Mouse (Mus musculus): ENCODE measurements around the gene Rpl7a.
A peak's percentile ranks its signal among the peaks of the same experiment; 100 is the strongest.

Rpl7a gene

DNA sequence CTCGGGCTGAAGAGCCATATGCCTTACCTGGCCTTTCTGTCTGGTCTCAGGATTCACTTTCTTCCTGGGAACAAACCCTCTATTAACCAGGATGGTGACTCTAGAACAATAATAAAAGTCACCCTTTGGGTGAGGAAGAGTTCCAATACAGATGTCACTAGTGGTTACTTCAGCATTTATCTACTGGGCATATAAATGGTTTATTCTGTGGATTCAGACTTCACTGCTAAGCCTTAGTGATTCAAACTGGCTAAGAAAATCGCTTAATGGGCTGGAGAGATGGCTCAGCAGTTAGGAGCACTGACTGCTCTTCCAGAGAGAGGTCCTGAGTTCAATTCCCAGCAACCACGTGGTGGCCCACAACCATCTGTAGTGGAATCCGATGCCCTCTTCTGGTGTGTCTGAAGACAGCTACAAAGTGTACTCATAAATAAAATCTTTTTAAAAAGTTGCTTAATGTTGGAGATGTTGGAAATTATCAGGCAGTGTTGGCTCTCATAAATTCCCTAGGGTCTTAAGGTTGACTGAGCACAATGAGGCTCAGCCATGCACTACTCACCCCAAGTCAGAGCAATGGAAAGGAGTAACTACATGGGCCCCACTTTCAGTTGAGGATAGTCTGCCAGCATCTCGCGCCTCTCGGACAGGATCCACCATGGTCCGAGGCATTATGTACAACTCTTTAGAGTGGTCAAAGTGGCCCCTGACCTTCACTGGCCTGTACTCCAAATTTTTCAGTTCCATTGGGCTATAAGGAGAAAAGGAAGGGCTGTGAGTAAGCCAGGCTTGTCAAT, 3.8 kb downstream of the Rpl7a start:
- DNase-seq (ENCODE audit: low spot score in 2 of 2): no peak

DNA sequence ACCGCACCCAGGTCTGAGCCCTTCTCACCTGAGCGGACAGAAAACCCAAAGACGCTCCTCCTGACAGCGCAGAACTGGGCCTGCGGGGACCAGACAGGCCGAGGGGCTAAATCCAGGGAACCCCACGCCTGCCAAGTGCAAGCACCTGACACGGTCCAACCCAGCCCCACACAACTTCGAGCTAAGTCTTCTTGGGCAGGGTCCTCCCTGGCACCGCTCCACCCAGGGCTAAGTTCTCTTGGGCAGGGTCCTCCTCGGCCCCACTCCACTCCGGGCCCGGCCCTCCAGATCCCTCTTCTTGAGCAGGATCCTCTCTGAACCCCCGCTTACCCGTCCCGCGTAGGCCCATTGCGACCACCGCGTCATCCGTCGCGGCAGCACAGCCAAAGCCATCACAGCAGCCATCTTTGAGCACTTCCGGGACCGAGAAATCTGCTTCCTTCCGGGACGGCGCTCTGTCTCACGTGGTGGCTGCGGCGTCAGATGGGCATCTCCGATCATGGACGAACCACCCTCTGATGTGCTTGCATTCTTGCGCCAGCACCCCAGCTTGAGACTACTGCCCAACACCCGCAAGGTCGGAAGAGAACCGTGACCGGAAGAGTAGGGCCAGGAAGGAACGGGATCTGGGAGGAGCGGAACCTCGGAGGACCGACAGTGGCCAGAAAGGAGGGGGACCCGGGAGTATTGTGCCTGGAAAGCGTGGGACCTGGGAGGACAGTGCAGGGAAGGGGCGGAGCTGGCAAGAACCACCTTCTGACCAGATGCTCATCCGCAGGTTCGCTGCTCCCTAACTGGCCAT, 5.6 kb downstream of the Rpl7a start, which contains the start of the genes Surf2 and Surf1:
Gene Surf2 (plus strand): TSS at position 441 of the 802 bp plus-strand sequence.
Gene Surf1 (minus strand): TSS at position 604 of the 802 bp plus-strand sequence.
- DNase-seq (ENCODE audit: low spot score in 2 of 2): peak; percentile 88 to 89

DNA sequence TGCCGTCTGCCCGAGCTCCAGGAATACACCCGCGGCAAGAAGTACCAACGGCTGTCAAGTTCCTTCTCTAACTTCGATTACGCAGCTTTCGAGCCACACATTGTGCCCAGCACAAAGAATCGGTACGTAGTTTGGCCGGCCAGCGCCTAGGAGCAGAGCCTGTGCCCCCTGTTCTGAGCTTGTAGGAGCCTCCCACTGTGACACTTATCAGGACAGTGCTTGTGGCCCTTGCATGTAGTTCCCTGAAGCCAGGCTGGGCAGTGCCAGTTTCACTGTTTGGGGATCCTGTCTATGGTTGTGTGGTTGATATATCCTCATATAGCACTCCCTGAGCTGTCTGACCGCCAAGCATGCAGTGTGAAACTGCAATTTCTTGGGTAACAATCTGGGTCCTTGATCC, 6.2 kb downstream of the Rpl7a start:
- no peak for DNase-seq (ENCODE audit: low spot score in 2 of 2)

DNA sequence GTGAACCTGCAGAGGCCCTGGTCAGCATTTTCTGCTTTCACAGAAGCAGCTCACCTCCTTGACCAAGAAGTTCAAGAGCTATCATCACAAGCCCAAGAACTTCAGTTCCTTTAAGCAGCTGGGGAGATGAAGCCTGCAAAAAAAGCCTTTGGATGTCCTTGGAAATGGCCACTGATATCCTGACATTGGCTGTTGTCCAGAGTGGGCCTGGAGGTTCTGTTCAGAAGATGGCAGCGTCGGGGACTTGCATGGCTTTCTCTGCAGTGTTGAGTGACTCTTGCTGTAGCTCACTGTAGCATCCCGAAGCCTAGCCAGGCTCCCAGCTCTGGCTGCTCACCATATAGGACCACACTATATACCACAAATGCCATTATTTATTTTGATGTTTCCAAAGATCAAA, 9.1 kb downstream of the Rpl7a start:
- no peak for DNase-seq (ENCODE audit: low spot score in 2 of 2)

DNA sequence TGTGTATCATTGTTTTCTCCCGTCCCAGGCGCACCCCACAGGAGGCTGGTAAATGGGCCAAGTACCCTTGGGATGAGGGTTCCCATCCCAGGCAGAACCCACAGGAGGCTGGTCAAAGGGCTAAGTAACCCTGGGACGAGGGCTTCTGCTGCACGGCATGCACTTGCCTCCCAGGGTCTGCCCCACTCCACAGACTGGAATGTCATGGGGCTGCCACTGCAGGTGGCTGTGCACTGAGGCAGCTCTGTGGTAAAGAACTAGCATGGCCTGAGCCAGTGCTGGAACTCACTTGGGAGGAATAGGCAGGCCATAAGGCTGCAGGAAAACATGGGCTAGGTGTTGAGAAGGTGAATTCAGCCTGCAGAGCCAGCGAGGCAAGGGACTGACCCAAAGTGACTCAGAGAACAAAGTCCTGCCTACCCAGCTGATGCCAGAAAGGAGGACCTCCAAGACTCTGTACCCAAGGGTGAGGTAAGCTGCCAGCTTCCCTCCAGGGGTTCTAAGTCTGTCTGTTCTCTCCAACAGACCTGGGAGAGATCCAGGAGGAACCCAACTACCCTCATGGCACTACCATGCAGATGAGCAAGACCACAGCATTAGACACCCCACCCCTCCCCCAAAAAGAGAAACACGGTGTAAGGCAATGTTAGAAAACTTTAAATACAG, 9.8 kb downstream of the Rpl7a start:
- no peak for DNase-seq (ENCODE audit: low spot score in 2 of 2)

DNA sequence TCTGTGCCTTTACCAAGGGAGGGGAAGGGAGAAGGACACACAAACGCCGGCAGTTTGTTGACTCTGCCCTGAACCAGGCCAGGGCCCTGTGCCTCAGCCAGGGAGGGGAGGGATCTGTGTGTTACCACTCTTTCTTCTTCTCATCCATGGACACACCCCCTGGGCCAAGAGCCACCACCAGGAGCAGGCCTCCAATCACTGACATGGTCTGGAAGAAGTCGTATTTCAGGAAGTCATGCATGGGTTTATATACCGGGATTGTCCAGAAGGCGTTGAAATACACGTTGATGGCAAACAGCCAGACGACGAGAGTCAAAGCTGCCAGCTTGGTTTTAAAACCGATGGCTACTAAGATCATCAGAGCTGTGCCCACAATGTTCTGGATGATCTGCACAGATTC, 11.2 kb downstream of the Rpl7a start:
- DNase-seq (ENCODE audit: low spot score in 2 of 2): no peak

DNA sequence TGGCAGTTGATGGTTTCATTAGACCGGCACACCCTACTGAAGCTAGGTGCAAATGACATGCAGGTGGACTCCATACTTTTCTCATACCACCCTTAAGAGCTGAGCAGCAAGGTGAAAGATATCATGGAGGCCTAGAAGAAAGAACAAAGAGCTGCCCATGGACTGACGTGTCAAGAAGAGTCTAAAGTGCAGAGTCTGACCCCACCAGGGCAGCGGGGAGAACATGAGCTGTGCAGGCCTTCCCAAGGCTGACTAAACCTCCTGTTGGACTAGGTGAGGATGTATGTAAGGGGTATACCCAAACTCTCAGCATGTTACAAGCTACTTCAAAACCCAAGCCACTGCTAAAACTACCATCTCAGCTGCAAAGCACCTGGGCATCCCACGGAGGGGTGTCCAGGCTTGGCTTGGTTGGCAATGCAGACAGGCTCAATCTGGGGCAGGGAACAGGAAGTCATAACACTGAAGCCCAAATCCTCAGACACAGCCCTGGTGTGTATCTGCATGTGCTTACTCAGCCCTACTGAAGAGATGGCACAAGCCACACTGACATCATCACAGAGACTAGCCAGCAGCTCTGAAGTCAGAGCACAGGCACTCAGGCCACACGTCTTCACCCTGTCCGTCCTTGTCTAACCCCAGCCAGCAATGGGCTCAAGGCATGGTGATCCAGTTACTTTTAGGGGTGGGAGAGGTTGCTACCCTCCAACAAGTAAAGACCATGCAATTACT, 17.3 kb downstream of the Rpl7a start:
- DNase-seq (ENCODE audit: low spot score in 2 of 2): no peak

DNA sequence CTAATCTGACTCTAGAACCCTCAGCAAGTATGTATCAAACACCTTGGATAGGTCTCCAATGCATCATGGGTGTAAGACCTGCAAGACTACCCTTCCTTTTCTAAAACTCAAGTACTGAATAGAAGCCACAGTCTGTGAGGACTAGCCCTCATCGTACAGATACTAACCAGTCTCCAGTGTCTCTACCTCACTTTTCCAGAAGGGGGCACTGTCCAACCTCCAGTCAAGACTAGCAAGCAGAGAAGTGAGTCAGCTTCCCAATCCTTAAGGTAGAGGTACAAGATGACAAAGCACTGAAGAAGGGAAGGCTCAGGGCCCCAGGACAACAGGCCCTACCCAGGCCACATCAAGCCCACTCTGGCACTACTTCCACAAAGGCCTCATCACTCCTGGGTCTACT, 19.8 kb downstream of the Rpl7a start:
- peak; percentile 79 to 82 for DNase-seq (ENCODE audit: low spot score in 2 of 2)

DNA sequence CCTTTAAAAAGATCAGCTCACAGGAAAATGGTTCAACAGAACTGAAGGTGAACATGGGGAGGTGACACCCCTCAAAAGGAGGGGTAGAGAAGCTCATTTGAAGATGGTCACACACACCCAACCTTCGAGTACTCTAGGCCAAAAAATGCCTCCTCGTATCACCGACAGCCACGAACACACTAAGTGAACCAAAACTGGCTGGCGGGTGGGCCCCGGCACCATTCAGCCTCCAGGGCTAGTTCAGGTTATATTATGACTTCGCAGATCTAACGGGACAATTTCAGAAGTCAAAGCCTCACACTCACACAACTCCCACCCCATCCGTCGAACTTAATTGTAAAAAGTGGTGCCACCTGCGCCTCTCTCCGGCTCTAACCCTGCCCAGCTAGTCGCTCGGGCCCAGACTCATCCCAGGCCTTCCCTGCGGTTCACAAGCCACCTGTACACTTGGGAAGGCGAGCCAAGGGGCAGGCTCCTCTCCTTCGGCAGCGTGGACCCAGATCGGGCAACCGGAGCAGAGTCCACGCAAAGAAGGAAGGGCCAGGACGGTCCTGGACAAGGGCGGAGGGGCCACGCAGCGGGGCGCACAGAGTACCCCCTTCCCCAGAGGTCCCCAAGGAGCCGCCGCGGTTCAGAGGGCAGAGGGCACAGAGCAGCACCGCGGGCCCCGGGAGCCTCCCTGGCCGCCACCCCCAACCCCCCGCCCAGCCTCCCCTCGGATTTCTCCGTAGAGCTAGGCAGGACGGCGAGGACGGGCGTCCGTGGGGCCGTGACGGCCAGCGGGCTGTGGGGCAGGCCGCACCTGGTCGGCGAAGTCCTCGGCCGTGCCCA, 22.1 kb downstream of the Rpl7a start:
- no peak for DNase-seq (ENCODE audit: low spot score in 2 of 2)

DNA sequence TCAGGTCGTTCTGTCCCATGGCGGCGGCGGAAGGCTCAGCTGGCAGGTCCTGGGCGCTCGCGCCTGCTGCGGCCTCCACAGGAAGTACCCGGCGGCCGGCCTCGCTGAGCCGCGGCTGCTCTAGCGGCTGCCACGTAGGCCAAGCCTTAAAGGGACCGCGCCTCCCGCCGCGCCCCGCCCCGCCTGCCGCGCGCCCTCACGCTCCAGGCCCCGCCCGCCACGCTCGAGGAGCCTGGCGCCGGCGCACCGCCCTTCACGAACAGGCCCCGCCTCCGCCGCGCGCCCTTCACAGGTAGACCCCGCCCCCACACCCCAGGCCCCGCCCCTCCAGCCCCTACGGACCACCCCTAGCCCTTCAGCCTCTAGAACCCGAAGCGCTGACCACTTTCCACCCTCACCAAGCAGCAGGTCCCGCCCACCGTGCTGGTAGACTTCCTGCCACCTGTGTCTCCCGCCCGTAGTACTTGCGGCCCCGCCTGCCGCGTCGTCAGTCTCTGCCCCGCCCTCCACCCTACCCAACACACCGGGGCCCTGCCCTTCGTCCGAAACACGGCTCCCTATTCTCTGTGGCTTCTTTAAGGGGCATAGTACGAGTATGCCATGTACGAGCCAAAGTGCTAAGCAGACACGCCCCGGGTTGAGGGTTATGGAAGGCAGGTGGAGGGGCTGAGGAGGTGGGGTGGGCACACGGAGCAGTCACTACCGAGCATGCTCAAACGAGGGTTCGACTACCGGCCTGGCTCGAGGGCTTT, 22.9 kb downstream of the Rpl7a start, which contains the start of the genes Surf4 and Stkld1:
Gene Surf4 (minus strand): TSS at position 625 of the 752 bp plus-strand sequence.
Gene Stkld1 (plus strand): TSS at position 744 of the 752 bp plus-strand sequence.
- DNase-seq (ENCODE audit: low spot score in 2 of 2): peak; percentile 85 to 92

DNA sequence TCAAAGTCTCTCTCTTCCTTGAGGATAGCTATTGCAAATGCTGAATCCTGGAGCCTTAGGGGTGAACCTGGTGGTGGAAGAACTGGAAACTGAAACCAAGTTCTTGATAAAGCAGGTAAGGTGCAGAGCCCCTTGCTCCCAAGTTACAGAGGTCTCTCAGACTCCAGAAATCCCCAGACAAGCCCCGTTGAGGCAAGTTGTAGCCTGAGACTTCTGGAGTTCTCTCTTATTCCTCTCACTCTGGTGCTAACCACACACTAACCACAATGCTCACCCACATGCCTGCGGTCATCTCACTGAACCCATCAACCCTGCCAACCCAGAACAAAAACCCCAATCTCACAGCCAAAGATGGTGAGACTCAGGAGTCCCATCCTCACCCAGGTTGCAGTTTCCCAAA, 24.7 kb downstream of the Rpl7a start:
- no peak for DNase-seq (ENCODE audit: low spot score in 2 of 2)

DNA sequence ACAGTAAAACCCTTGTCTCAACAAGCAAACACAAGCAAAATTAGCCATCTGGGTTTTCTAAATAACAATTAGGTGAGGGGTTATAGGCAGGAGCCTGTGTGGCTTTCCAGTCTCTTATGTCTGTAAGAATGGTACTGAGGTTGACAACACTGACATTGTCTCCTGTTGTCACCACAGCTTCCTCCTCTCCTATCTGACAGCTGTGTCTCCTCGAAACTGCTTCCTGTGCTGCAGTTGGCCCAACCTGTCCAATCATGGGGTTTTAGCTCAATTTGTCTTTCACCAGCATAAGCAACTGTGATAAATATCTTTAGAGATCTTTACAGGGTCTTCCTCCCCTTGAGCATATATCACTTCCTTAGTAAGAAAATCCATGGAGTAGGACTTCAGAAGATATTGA, 25.9 kb downstream of the Rpl7a start:
- DNase-seq (ENCODE audit: low spot score in 2 of 2): no peak

DNA sequence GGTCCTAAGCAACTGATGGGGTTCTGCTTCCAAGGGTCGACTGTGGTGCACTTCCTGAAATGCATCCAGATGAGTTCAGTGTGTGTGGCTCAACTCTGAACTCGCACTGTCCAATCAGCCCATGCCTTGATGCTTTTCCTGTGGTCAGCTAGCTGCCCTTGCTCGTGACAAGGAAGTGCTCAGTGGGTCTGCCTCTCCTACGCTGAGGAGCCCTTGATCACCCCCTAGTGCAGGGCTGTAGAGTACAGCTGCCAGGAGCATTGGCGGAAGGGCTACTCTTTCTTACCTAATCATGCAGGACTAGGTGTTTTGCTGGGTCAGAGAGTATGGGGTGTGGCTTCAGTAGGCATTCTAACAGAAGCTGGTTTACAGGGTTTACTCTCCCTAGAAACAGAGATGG, 31.0 kb downstream of the Rpl7a start:
- no peak for DNase-seq (ENCODE audit: low spot score in 2 of 2)

DNA sequence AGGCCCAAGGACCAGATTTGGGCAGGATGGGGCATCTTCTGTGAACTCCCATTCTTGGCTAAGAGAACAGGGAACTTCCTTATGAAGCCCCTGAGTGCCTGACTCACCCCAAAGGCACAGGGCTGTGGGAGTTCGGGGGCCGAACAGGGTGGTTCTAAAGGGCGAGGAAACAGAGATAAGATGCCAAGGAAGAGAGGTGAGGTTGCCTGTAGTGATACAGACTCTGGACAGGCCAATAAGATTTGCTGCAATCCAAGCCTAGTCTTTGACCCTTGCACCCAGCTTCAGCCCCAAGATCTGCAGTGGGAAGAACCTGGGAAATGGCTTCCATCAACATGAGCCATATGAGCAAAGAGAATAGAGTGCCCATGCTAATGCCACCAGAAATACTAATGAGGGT, 32.7 kb downstream of the Rpl7a start:
- DNase-seq (ENCODE audit: low spot score in 2 of 2): no peak

DNA sequence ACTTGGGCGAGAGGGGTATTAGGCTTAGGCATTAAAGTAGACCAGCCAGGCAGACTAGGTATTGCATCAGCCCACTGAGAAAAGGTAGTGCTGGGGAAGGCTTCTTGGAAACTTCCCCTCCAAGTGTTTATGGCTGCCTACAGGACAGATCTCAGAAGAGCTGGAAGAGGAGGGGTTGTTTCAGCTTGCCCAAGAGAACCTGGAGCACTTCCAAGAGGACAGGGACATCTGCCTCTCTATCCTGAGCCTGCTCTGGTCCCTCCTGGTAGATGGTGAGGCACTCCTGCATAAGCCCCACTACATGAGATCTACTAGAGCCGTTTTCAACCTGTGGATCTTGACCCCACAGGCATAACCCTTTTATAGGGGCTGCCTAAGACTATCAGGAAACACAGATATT, 39.8 kb downstream of the Rpl7a start:
- DNase-seq (ENCODE audit: low spot score in 2 of 2): no peak

DNA sequence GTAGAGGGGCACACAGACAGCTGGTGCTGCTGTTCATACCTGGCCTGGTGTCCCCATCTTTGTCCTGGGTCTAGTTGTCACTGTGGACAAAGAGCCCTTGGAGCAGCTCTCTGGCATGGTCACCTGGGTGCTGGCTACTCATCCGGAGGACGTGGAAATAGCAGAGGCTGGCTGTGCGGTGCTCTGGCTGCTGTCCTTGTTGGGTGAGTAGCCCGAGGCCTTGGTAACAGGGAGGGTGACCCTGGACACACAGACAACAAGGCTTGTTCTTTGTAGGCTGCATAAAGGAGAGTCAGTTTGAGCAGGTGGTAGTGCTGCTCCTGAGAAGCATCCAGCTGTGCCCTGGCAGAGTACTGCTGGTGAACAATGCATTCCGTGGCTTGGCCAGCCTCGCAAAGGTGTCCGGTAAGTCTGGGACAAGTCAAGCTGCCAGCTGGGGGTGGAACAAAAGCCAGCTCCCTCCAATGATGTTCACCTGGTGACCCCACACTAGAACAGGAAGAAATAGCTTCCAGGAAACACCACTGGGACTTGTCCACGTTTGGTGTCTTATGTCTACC, 40.9 kb downstream of the Rpl7a start:
- no peak for DNase-seq (ENCODE audit: low spot score in 2 of 2)

DNA sequence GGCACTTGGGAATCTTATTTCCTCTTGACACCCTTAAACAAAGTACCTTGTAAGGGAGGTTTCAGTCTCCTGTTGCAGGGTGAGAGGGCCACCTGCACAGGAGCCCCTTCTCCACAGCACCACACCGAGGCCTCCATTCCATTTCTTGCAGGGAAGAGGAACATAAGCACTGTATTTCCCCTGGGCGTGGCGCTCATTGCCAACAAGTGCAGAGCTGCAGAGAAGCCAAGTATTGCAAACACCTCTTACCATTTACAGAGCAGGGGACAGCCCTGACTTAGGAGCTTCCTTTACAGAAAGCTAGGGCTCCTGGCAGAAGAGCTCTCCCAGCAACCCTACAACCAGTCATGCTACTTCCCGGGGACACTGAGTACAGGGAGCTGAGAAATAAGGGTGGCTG, 41.6 kb downstream of the Rpl7a start:
- no peak for DNase-seq (ENCODE audit: low spot score in 2 of 2)

DNA sequence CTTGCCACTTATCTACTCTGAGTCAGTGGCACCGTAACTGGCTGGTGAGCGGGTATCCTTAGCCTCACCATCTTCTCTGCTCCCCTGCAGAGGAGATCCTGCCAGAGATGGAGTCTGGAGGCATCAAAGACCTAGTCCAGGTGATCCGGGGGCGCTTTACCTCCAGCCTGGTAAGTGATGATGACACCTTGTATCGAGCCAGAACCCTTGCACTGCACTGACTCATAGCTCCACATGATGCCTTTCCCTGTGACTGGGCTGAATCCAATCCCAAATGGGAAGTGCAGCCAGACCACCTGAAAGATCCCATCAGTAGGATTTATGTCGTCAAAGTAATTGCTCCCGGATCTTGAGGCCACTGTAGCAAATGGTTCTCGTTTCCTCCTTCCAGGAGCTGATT, 42.3 kb downstream of the Rpl7a start:
- no peak for DNase-seq (ENCODE audit: low spot score in 2 of 2)

DNA sequence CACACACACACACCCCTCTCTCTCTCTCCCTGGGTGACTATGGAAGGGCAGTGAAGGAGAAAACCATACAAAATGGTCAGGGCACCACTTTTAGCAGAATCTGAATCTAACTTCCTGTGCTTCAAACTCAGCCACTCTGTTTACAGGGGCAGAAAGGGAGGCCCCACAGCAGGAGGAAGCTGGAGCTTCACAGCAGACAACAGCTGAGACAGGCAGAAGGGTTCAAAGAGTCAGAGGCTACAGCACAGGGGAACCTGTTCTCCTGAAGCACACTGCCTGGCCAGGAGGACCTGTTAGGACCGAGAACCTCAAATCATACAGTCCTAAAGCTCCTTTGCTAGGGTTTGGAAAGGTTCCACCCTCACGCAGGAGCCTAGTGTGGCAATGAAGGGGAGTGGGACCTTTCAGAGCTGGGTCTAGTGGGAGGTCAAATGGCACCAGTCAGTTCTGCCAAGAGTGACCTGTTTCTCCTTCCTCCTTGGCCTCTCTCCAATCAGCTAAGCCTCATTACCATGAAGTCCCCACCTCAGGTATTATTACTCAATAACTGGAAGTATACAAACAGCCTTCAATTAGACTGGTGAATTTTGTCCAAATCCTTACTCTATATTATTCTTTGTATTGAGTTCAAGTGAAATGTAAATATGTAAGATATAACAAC, 44.3 kb downstream of the Rpl7a start:
- no peak for DNase-seq (ENCODE audit: low spot score in 2 of 2)

Measured in right cerebral cortex, adult 2 months (tissue).